Mouse (Mus musculus) heart, adult 2 months (tissue): ENCODE measurements around the gene Lrp5. TPM values are rescaled to one million over a fixed set of nuclear protein-coding genes. Genes with fewer than 3 reads are reported as not detected.

Experiments
- DNase-seq, 2 experiments: peaks; one replicate each; pipeline ENCODE4 v3.0.0; 2021
- H3K27ac ChIP-seq: fragments of 200-600 bp; 2 replicates; pipeline ENCODE4 v1.8.1; 2022
- H3K27me3 ChIP-seq: fragments of 200-500 bp; 2 replicates; pipeline ENCODE4 v1.6.1; 2012; ENCODE audit warnings: mild to moderate bottlenecking, low read length, inconsistent platforms, mixed read lengths; ENCODE audit not compliant: control insufficient read depth, insufficient read depth
- H3K36me3 ChIP-seq: fragments of 200-500 bp; 2 replicates; pipeline ENCODE4 v1.6.1; 2012; ENCODE audit warnings: low read length, inconsistent platforms; ENCODE audit not compliant: control insufficient read depth, insufficient read depth
- H3K4me1 ChIP-seq: fragments of 200-500 bp; 2 replicates; pipeline ENCODE4 v1.6.1; 2011; ENCODE audit warnings: low read length; ENCODE audit not compliant: control insufficient read depth, insufficient read depth
- H3K4me3 ChIP-seq: fragments of 200-600 bp; 2 replicates; pipeline ENCODE4 v1.8.1; 2022
- H3K79me2 ChIP-seq: fragments of 200-500 bp; replicated peaks from 2 replicates; pipeline ENCODE4 v1.6.1; 2012; ENCODE audit warnings: mild to moderate bottlenecking, inconsistent platforms, low read length, moderate library complexity, mixed read lengths; ENCODE audit not compliant: control insufficient read depth, insufficient read depth
- H3K9ac ChIP-seq: fragments of 200-500 bp; 2 replicates; pipeline ENCODE4 v1.6.1; 2012; ENCODE audit warnings: low read depth, mild to moderate bottlenecking, control low read depth, inconsistent platforms, low read length, mixed read lengths
- CTCF ChIP-seq: fragments of 200-600 bp; IDR thresholded peaks from 2 replicates; pipeline ENCODE4 v1.8.1; 2022; ENCODE audit warnings: antibody characterized with exemption, mild to moderate bottlenecking, moderate library complexity
- EP300 ChIP-seq: fragments of 200-500 bp; IDR thresholded peaks from 2 replicates; pipeline ENCODE4 v1.6.1; 2011; ENCODE audit warnings: low read depth, low read length, control low read depth; ENCODE audit not compliant: insufficient read depth
- POLR2A ChIP-seq: fragments of 200-500 bp; IDR thresholded peaks from 2 replicates; pipeline ENCODE4 v1.6.1; 2011; ENCODE audit warnings: mild to moderate bottlenecking, low read depth, low read length, control low read depth; ENCODE audit not compliant: insufficient read depth
- WGBS: fragments of 180-500 bp; shearing (Covaris S2); methylation state at CpG from one replicate; pipeline ENCODE4 v1.1.7; 2018; 5-methylcytosine and 5-hydroxymethylcytosine counted together
- intact Hi-C: fragments of 180-260 bp; cut with DNase I; formaldehyde crosslinking; loops from one replicate; pipeline ENCODE4 v1.15.1; 2025
- polyA plus RNA-seq: library from polyadenylated mRNA; depleted of rRNA; stranded (reverse); fragments of >200 nt; gene quantifications from 2 replicates; pipeline ENCODE4 v1.2.3, GENCODE M21; 2012; rRNA removed
- total RNA-seq, 2 experiments: library from RNA; stranded (reverse); gene quantifications; 2 replicates each; pipeline ENCODE4 v1.2.3; 2021

Gene Lrp5
- total and polyA plus RNA-seq, 3 experiments: 36.3 to 56.5 (median 52.2) TPM

- WGBS: 95% methylated on average over 6 of the region's 6 CpGs
- DNase-seq: no peak
- intact Hi-C loops: no loop called here
- Histone ChIP-seq H3K4me1 (peaks cover 17% of the 10 kb centered on the region), H3K4me3 (no peak overlapping the region), H3K9ac (no peak overlapping the region), H3K36me3 (peaks cover 45% of the 10 kb centered on the region), H3K27me3 (no peaks in the 10 kb centered on the region), H3K27ac (no peak overlapping the region), H3K79me2 (peaks cover 18% of the 10 kb centered on the region)
- TF ChIP-seq POLR2A: no peak
- TF ChIP-seq EP300: no peak
- TF ChIP-seq CTCF: no peak
Measured at GRCm38 (mm10) chr19:3537658-3538057, 148.7 kb downstream of the Lrp5 start.

DNA sequence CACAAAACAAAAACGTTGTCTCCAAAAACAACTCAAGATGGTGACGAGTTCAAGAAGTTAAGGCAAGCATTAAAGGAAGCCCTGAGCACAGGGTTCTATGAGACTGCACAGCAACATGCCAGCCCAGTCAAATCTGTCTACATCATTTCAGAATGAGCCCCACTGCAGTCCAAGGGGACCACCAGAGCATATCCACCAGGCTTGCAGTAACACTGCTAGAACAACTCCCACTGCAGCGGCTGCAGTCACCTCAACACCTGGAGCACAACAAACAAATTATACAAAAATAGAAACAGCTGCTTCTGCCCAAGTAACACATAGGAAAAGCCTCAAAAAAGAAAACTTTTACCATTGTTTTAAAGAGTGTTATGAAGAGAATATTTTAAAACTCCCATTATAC lies 151.4 kb downstream of the Lrp5 start:
- intact Hi-C loops: loop anchor here (2.0 kb wide), 1 partner anchor 40 kb away; the partner anchor contains the start of gene Ppp6r3

More for the DNA sequence above, 151.4 kb downstream of the Lrp5 start:
- H3K27me3 ChIP-seq: no peaks in the 10 kb centered on the region
- no peak for TF ChIP-seq EP300
- no peak for TF ChIP-seq CTCF
- no peak for TF ChIP-seq POLR2A
- H3K4me1 ChIP-seq: peaks cover 18% of the 10 kb centered on the region
- H3K9ac ChIP-seq: no peak overlapping the region
- peaks cover 32% of the 10 kb centered on the region for H3K36me3 ChIP-seq
- H3K79me2 ChIP-seq: peaks cover 20% of the 10 kb centered on the region
- no peak overlapping the region for H3K4me3 ChIP-seq
- 38% methylated on average over 3 of the region's 3 CpGs for WGBS
- H3K27ac ChIP-seq: no peak overlapping the region
- no peak for DNase-seq

Other genes starting within 250 kb of the Lrp5 start
- gene Ppp6r3, start 110.8 kb downstream of the Lrp5 start, total RNA-seq: 10 to 100 TPM; 72.9 to 79.3 TPM
- 45.8 and 63.4 TPM in 2 replicates for gene Ppp6r3, start 110.8 kb downstream of the Lrp5 start, polyA plus RNA-seq
- gene 1810055G02Rik, start 21.7 kb upstream of the Lrp5 start, total RNA-seq: 1 to 10 TPM; 8.1 to 8.3 TPM
- 17.9 and 23.3 TPM in 2 replicates for gene 1810055G02Rik, start 21.7 kb upstream of the Lrp5 start, polyA plus RNA-seq
- gene Kmt5b, start 80.9 kb upstream of the Lrp5 start, total RNA-seq: 10 to 100 TPM; 27.9 to 30.6 TPM
- gene Kmt5b, start 80.9 kb upstream of the Lrp5 start, polyA plus RNA-seq: 9.3 and 13.7 TPM in 2 replicates
- gene Chka, start 165.2 kb upstream of the Lrp5 start, total RNA-seq: 10 to 100 TPM; 10.7 to 12.5 TPM
- 9.5 and 14.1 TPM in 2 replicates for gene Chka, start 165.2 kb upstream of the Lrp5 start, polyA plus RNA-seq
- gene Tcirg1, start 220.6 kb upstream of the Lrp5 start, total RNA-seq: 10 to 100 TPM in 1 of 2 experiments, 1 to 10 TPM in 1; 7.4 to 12.4 TPM
- 47.7 and 50.5 TPM in 2 replicates for gene Tcirg1, start 220.6 kb upstream of the Lrp5 start, polyA plus RNA-seq
- gene Ndufs8, start 226.2 kb upstream of the Lrp5 start, total RNA-seq: 100 to 1,000 TPM; 438 to 511 TPM
- gene Ndufs8, start 226.2 kb upstream of the Lrp5 start, polyA plus RNA-seq: 761 and 809 TPM in 2 replicates
- gene Aldh3b1, start 243.2 kb upstream of the Lrp5 start, total RNA-seq: 1 to 10 TPM; 1.6 to 1.7 TPM
- gene Aldh3b1, start 243.2 kb upstream of the Lrp5 start, polyA plus RNA-seq: 3.1 and 4.8 TPM in 2 replicates
- gene Unc93b1, start 248.6 kb upstream of the Lrp5 start, total RNA-seq: 10 to 100 TPM; 17.5 to 18.3 TPM
- gene Unc93b1, start 248.6 kb upstream of the Lrp5 start, polyA plus RNA-seq: 38.1 and 45.5 TPM in 2 replicates